Mouse (Mus musculus): Measurements from ENCODE around the gene Etnk2.

DNA sequence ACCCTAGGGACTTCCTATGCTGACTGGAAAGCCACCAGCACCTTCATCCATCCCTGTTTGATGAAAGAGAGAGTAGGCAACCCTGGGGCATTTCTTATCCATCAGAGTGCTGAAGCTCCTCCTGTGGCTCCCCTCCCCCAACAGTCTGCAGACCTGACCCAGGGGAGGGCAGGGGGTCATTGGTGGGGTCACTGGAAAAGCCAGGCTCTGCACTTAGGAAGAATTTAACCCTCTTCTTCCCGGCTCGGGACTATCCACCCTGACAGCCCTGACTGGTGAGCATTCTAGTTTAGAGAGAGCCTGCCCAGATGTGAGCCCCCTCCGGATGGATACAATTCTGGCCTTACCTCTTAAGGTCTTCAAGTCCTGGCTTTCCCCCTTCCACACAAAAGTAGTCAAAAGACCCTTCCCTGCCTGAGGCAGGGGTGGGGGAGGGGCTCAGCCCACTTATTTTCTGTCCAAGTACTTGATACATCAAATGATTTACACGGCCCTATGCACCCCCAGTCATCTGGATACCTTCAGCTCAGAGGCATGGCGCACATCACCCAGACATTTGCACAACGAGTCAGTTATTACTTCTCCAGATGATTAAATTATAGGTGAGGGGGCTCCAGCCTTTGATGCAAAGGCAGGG lies 45.6 kb downstream of the Etnk2 start:
- no peak for TF ChIP-seq CTCF (IDR thresholded peaks at IDR 0.05; ENCODE audit: low read depth, low read length)
- TF ChIP-seq POLR2A (IDR thresholded peaks at IDR 0.05; ENCODE audit: insufficient read depth, low read length) = no peak
